Mouse (Mus musculus): ENCODE data around the gene Polr1e.
"Not testable (repeated sequence)": the region's sequence is repeated elsewhere in the genome, so short reads cannot be mapped to it uniquely, and the experiment has no call there.

Gene Polr1e

DNA sequence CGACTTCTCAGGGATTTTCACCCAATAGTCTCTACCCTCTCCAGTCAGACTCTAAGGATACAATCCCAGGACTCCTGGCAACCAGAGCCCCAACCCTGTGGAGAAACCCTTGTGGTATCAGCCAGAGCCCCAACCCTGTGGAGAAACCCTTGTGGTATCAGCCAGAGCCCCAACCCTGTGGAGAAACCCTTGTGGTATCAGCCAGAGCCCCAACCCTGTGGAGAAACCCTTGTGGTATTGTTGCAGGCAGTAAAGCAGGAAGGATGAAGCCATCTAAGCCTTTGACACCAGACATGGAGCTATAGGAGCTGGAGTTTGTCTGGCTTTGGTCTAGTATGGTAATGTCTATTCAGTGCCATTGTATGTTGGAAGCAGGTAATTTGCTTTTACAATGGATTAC is 45.5 kb downstream of the Polr1e start:
- not testable (repeated sequence) for DNase-seq

- no peak for DNase-seq
Measured at GRCm38 (mm10) chr4:45064577-45064976, 46.2 kb downstream of the Polr1e start.

- DNase-seq, result no peak
Measured at GRCm38 (mm10) chr4:45066036-45066730, 47.8 kb downstream of the Polr1e start.

GRCm38 (mm10) chr4:45067742-45068141 is 49.4 kb downstream of the Polr1e start:
- no peak for DNase-seq

DNA sequence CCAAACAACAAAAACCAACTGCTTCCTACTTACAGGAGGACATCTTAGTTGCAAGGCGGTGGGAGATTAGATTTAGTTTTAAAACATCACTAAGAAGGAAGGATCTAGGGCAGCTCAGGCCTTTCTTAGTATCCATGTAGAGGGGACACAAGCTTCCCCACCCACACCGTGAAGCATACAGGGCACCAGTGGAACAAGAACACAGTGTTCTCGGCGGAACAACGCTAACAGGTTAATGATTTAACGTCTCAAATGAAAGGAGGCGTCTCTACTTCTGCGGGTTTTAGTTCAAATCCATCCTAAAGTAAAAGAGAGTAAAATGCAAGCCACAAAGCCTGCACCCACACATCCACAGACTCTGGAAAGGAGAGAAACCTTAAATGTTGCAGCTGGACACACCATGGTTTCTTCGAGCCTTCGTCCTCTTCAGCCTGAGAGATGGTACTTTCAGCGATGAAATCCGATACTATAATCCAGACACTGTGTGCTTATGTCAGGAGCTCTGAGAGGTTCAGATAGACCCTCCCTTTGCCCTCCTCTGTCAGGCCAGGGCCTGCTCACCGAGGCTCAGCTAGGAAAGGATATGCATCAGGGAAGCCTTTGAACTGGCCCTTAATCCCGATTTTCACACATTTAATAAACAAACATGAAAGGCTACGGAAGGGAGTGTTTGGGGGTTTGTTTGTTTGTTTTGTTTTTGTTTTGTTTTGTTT is 54.0 kb downstream of the Polr1e start:
- no peak for DNase-seq

DNA sequence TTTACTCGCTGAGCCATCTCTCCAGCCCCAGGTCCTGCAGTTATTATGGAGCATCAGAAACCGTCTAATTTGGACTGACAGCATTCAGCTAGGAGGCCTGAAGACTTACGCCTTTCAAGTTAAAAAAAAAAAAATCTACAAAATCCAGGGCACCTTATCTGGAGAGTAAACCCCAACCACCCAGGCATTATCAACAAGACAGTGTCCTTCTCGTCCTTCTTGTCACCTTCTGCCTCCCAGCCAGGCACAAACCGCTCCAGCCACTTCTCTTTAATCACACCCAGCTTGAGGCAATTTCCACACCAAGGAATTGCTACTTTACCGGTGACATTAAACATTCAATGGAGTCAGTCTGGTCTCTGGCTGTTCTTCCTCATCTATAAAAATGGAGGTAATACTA is 55.2 kb downstream of the Polr1e start:
- no peak for DNase-seq

DNA sequence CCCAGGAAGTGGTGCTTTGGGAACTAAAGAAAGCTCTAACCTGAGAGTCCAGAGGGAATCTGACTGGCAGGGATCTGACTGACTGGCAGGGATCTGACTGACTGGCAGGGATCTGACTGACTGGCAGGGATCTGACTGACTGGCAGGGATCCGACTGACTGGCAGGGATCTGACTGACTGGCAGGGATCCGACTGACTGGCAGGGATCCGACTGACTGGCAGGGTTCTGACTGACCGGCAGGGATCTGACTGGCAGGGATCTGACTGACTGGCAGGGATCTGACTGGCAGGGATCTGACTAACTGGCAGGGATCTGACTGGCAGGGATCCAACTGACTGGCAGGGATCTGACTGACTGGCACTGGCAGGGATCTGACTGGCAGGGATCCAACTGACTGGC is 62.7 kb downstream of the Polr1e start:
- not testable (repeated sequence) for DNase-seq

GRCm38 (mm10) chr4:45082951-45083350 is 64.6 kb downstream of the Polr1e start:
- no peak for DNase-seq

GRCm38 (mm10) chr4:45083487-45083886 is 65.1 kb downstream of the Polr1e start:
- no peak for DNase-seq

- DNase-seq, result peak; percentile 98
Measured at GRCm38 (mm10) chr4:45084021-45084894, 65.9 kb downstream of the Polr1e start, which contains the start of gene Fbxo10. Gene Fbxo10 (minus strand): TSS chr4:45084604.

GRCm38 (mm10) chr4:45084895-45085290 is 66.5 kb downstream of the Polr1e start:
- DNase-seq, result no peak

Data from kidney, postnatal 10 days (tissue).